Mouse (Mus musculus) lung, postnatal 0 days (tissue): ENCODE measurements around the gene Itga11. TPM values are rescaled to one million over a fixed set of nuclear protein-coding genes. Genes with fewer than 3 reads are reported as not detected.

ENCODE experiments used
- ATAC-seq: fragments of 200-750 bp; cut with Nextera tagmentation; 2 replicates; pipeline ENCODE4 v1.8.0; 2017; ENCODE audit warnings: moderate library complexity
- DNase-seq: peaks from one replicate; pipeline ENCODE4 v3.0.0-alpha.2; 2016; ENCODE audit warnings: low spot score
- H3K27ac ChIP-seq: fragments of 300-500 bp; sonication (generic); 2 replicates; pipeline ENCODE4 v1.5.1; 2014; ENCODE audit warnings: antibody characterized with exemption, mild to moderate bottlenecking, low read length, mixed read lengths
- H3K27me3 ChIP-seq: fragments of 300-500 bp; sonication (generic); replicated peaks from 2 replicates; pipeline ENCODE4 v1.6.1; 2014; ENCODE audit warnings: low read length, mixed read lengths; ENCODE audit not compliant: insufficient read depth
- H3K36me3 ChIP-seq: fragments of 300-500 bp; sonication (generic); 2 replicates; pipeline ENCODE4 v1.6.1; 2014; ENCODE audit warnings: low read length, mixed read lengths; ENCODE audit not compliant: insufficient read depth
- H3K4me1 ChIP-seq: fragments of 300-500 bp; sonication (generic); 2 replicates; pipeline ENCODE4 v1.6.1; 2014; ENCODE audit warnings: antibody characterized with exemption, low read depth, low read length, mixed read lengths; ENCODE audit not compliant: insufficient read depth
- H3K4me2 ChIP-seq: fragments of 300-500 bp; sonication (generic); replicated peaks from 2 replicates; pipeline ENCODE4 v1.6.1; 2014; ENCODE audit warnings: low read depth, mild to moderate bottlenecking, low read length, moderate library complexity, mixed read lengths
- H3K4me3 ChIP-seq: fragments of 300-500 bp; sonication (generic); 2 replicates; pipeline ENCODE4 v1.5.1; 2014; ENCODE audit warnings: low read depth, low read length
- H3K9ac ChIP-seq: fragments of 300-500 bp; sonication (generic); replicated peaks from 2 replicates; pipeline ENCODE4 v1.6.1; 2014; ENCODE audit warnings: low read depth, mild to moderate bottlenecking
- H3K9me3 ChIP-seq: fragments of 300-500 bp; sonication (generic); 2 replicates; pipeline ENCODE4 v1.6.1; 2016; ENCODE audit warnings: low read length, mixed read lengths
- CTCF ChIP-seq: IDR thresholded peaks from 2 replicates; pipeline ENCODE4 v1.5.1; 2016; ENCODE audit warnings: antibody characterized with exemption, mild to moderate bottlenecking
- EP300 ChIP-seq: IDR thresholded peaks from 2 replicates; pipeline ENCODE4 v1.6.1; 2016; ENCODE audit warnings: antibody characterized with exemption, mild to moderate bottlenecking, control low read depth
- WGBS: fragments of 180-500 bp; shearing (Covaris S2); extraction: QIAGEN DNeasy Blood & Tissue Kit; methylation state at CpG from one replicate; pipeline ENCODE4 v1.1.7; 2014; 5-methylcytosine and 5-hydroxymethylcytosine counted together
- polyA plus RNA-seq: library from polyadenylated mRNA; unstranded; fragments of >200 nt; fragmentation: Nextera tagmentation; extraction: Ambion mirVana; gene quantifications from 2 replicates; pipeline ENCODE4 v1.2.1, GENCODE M21; 2015

Gene Itga11
- polyA plus RNA-seq, 1 experiment from 2014 or later: 0.35 TPM

DNA sequence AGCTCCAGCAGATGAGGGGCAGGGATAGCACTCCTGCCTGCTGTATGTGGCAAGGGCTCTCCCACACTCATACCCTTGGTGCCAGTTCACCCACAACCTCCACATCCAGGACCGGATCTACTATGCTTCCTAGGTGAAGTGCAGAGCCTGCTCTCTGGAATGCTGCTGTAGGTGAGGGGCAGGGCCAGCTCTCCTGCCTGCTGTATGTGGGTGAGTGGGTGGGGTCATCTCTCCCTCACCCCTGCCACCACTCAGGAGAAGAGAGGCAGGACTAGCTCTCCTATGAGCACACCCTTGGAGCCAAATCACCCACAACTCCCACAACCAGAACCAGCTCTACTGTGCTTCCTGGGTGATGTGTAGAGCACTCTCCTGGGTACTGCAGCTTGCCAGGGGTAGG lies 2.5 kb upstream of the Itga11 start:
- Histone ChIP-seq H3K4me3 (no peak overlapping the region), H3K9me3 (no peaks in the 10 kb centered on the region), H3K9ac (no peak overlapping the region), H3K36me3 (no peaks in the 10 kb centered on the region), H3K4me1 (peaks cover 7% of the 10 kb centered on the region; the same call in 1 of the 2 replicates), H3K27me3 (peaks cover 13% of the 10 kb centered on the region; the same call in 1 of the 2 replicates), H3K4me2 (no peak overlapping the region), H3K27ac (no peak overlapping the region)
- TF ChIP-seq EP300 (no peak), CTCF (no peak)
- ATAC-seq (peak; percentile 60), DNase-seq (peak; percentile 22)
- 64% methylated on average over 1 of the region's 1 CpGs for WGBS

DNA sequence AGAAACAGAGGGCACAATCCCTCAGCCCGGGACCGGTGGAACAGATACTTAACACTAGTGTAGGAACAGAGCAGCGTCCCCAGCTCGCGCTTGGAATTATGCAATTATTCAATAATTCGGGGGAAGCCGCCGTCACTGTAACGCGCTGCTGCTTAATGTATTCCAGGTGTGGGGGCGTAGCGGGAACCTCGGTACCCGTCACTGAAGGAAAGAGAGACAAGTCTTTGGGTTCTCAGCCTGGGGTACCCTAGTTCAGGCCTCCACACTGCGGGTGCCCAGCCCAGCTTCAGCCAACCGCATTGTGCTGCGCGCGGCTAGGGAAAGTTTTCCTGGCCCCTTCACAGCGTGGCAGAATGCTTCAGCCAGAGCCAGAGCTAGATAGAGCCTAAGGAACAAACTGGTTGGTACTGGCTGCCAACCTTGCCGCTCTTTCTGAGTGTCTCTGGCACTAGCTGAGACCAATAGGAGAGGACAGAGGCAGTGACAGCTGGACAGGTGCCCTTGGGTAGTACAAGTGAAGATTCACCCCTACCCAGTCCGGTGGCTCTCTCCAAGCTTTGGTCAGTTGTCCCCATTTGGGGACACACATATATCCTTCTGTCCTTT lies 1.0 kb downstream of the Itga11 start:
- ATAC-seq: no peak
- H3K9me3 ChIP-seq: no peaks in the 10 kb centered on the region
- WGBS: 7% methylated on average over 22 of the region's 22 CpGs
- H3K4me2 ChIP-seq: peak overlapping the region; percentile 58
- H3K27me3 ChIP-seq: peaks cover 13% of the 10 kb centered on the region; the same call in 1 of the 2 replicates
- H3K36me3 ChIP-seq: no peaks in the 10 kb centered on the region
- H3K27ac ChIP-seq: no peak overlapping the region
- H3K9ac ChIP-seq: no peak overlapping the region
- TF ChIP-seq EP300 (no peak), CTCF (no peak)
- peak overlapping the region; percentile 31; the same call in 1 of the 2 replicates for H3K4me3 ChIP-seq
- peaks cover 7% of the 10 kb centered on the region; the same call in 1 of the 2 replicates for H3K4me1 ChIP-seq
- no peak for DNase-seq

DNA sequence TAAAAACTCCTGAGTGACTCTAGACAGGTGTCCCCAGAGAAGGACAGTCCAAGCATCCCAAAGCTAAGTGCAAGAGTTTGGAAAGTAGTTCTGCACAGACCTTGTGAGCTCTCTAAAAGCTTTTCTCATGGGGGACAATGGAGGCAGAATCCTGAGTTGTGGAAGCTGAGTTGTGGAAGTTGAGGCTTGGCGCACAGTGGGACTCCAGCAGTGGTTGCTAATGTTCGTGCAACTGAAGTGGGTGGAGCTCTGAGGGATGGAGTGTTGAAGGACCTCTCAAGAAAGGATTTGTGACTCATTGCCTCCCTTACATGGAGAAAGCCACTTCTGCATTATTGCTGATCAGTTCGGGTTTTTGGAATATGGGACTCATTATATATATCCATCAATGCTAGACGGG lies 1.8 kb downstream of the Itga11 start:
- Histone ChIP-seq H3K9ac (no peak overlapping the region), H3K9me3 (no peaks in the 10 kb centered on the region), H3K27me3 (peaks cover 13% of the 10 kb centered on the region; the same call in 1 of the 2 replicates), H3K4me2 (no peak overlapping the region), H3K36me3 (no peaks in the 10 kb centered on the region), H3K4me3 (no peak overlapping the region), H3K27ac (no peak overlapping the region), H3K4me1 (peaks cover 7% of the 10 kb centered on the region; the same call in 1 of the 2 replicates)
- ATAC-seq: no peak
- 73% methylated on average over 4 of the region's 4 CpGs for WGBS
- DNase-seq: no peak
- TF ChIP-seq EP300: no peak
- no peak for TF ChIP-seq CTCF

DNA sequence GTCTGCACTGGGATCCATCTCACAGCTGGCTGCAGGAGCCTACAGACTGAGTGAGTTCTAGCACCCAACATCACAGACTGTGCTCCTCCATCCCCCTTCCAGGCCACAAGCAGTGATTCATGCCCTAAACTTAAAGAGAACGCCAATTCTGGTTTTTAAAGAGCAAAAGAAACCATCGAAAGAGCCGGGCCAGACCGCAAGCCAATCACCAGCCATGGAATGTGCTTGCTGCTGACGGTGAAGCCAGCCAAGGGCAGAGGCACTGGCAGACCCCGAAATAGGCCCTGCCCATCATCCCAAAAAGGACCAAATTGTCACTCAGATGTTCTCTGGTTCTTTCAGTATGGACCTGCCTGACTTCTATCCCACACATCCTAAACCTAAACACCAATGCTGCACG lies 6.7 kb downstream of the Itga11 start:
- Histone ChIP-seq H3K27me3 (no peaks in the 10 kb centered on the region), H3K4me1 (no peaks in the 10 kb centered on the region), H3K4me2 (no peak overlapping the region), H3K27ac (no peak overlapping the region), H3K4me3 (no peak overlapping the region), H3K9ac (no peak overlapping the region), H3K9me3 (no peaks in the 10 kb centered on the region), H3K36me3 (no peaks in the 10 kb centered on the region)
- TF ChIP-seq CTCF (no peak), EP300 (no peak)
- DNase-seq: no peak
- ATAC-seq: no peak
- 78% methylated on average over 7 of the region's 7 CpGs for WGBS

DNA sequence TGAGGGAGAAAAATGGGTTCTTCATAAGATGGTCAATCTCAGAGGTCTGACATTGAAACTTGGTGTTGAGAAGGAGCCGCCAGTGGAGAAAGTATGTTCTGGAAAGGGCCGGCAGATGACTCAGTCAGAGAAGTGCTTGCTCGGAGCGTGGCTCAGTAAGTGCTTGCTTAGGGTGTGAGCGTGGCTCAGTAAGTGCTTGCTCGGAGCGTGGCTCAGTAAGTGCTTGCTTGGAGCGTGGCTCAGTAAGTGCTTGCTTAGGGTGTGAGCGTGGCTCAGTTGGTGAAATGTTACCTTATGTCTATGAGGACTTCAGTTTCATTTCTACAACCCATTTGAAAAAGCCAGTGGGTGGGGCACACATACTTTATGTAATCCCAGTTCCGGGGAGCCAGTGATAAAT lies 12.1 kb downstream of the Itga11 start:
- DNase-seq: peak; percentile 69
- no peak overlapping the region for H3K4me2 ChIP-seq
- H3K27ac ChIP-seq: no peak overlapping the region
- H3K4me3 ChIP-seq: no peak overlapping the region
- no peaks in the 10 kb centered on the region for H3K27me3 ChIP-seq
- H3K9me3 ChIP-seq: no peaks in the 10 kb centered on the region
- H3K9ac ChIP-seq: no peak overlapping the region
- ATAC-seq: peak; percentile 90
- TF ChIP-seq CTCF (no peak), EP300 (no peak; the same call in 1 of the 2 replicates)
- no peaks in the 10 kb centered on the region for H3K36me3 ChIP-seq
- 48% methylated on average over 10 of the region's 10 CpGs for WGBS
- H3K4me1 ChIP-seq: no peaks in the 10 kb centered on the region

DNA sequence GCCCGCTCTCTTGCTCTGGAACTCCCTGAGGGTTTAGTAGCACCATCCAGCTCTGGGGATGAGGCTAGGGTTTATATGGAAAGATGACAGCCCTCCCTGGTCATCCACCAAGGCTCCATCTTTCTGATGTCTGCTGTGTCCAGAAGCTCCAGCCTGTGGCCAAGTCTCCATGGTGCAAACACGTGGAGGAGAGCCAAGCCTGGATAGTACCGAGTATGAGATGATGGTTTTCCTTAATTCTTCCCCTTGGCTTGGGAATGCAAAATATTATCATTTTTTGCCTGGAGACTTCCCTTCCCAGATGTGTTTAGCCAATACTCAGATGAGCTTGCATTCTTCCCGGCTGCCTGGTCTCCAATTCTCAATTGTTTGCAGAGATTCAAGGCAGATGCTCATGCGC lies 16.4 kb downstream of the Itga11 start:
- Histone ChIP-seq H3K4me3 (no peak overlapping the region), H3K4me1 (no peaks in the 10 kb centered on the region), H3K9me3 (no peaks in the 10 kb centered on the region), H3K27ac (no peak overlapping the region), H3K27me3 (no peaks in the 10 kb centered on the region), H3K9ac (no peak overlapping the region), H3K36me3 (no peaks in the 10 kb centered on the region), H3K4me2 (no peak overlapping the region)
- TF ChIP-seq CTCF: no peak
- TF ChIP-seq EP300: no peak
- ATAC-seq (no peak), DNase-seq (no peak)
- WGBS: 67% methylated on average over 5 of the region's 5 CpGs
